Mouse (Mus musculus): ENCODE results near the gene Mptx1. TPM values are rescaled to one million over a fixed set of nuclear protein-coding genes. Genes with fewer than 3 reads are reported as not detected.
"Not testable (repeated sequence)": the region's sequence is repeated elsewhere in the genome, so short reads cannot be mapped to it uniquely, and the experiment has no call there.

Gene Mptx1
- polyA plus RNA-seq (2016; fragmentation: Nextera tagmentation; extraction: Ambion mirVana), result not detected in 2 replicates

- Histone ChIP-seq H3K4me2 (no peak within 1 kb of the TSS), H3K27ac (no peak within 1 kb of the TSS), H3K9ac (replicated peaks) (no peak within 1 kb of the TSS), H3K9me3 (no peaks in the 10 kb centered on the region), H3K4me3 (replicated peaks) (no peak within 1 kb of the TSS), H3K4me1 (replicated peaks) (no peaks in the 10 kb centered on the region), H3K36me3 (no peaks in the 10 kb centered on the region), H3K27me3 (no peaks in the 10 kb centered on the region)
- no peak for ATAC-seq (ENCODE audit: insufficient number of reproducible peaks, insufficient read depth, low FRiP score, low TSS enrichment, low read depth)
Observed at GRCm38 (mm10) chr1:174330218-174330617, at the start of gene Mptx1. Gene Mptx1 (plus strand): TSS chr1:174330518.

- Histone ChIP-seq H3K4me1 (replicated peaks) (no peaks in the 10 kb centered on the region), H3K9me3 (no peaks in the 10 kb centered on the region), H3K27me3 (no peaks in the 10 kb centered on the region), H3K4me3 (replicated peaks) (no peak overlapping the region), H3K27ac (no peak overlapping the region), H3K36me3 (no peaks in the 10 kb centered on the region), H3K9ac (replicated peaks) (no peak overlapping the region), H3K4me2 (no peak overlapping the region)
- ATAC-seq (ENCODE audit: insufficient number of reproducible peaks, insufficient read depth, low FRiP score, low TSS enrichment, low read depth), result no peak
- WGBS, result 44% methylated on average over 1 of the region's 1 CpGs
Observed at GRCm38 (mm10) chr1:174303162-174303561, 27.2 kb upstream of the Mptx1 start.

GRCm38 (mm10) chr1:174317308-174317707 is 13.0 kb upstream of the Mptx1 start:
- Histone ChIP-seq H3K4me1 (replicated peaks) (no peaks in the 10 kb centered on the region), H3K36me3 (no peaks in the 10 kb centered on the region), H3K9ac (replicated peaks) (no peak overlapping the region), H3K9me3 (no peaks in the 10 kb centered on the region), H3K4me3 (replicated peaks) (no peak overlapping the region), H3K4me2 (no peak overlapping the region), H3K27ac (no peak overlapping the region), H3K27me3 (no peaks in the 10 kb centered on the region)
- 80% methylated on average over 2 of the region's 2 CpGs for WGBS
- no peak for ATAC-seq (ENCODE audit: insufficient number of reproducible peaks, insufficient read depth, low FRiP score, low TSS enrichment, low read depth)

- H3K27me3 ChIP-seq; H3K4me3 ChIP-seq (replicated peaks); H3K4me2 ChIP-seq; H3K9me3 ChIP-seq; H3K9ac ChIP-seq (replicated peaks); H3K4me1 ChIP-seq (replicated peaks); H3K27ac ChIP-seq; H3K36me3 ChIP-seq; ATAC-seq (ENCODE audit: insufficient number of reproducible peaks, insufficient read depth, low FRiP score, low TSS enrichment, low read depth): not testable (repeated sequence)
- 65% methylated on average over 1 of the region's 1 CpGs for WGBS
Observed at GRCm38 (mm10) chr1:174353636-174354035, 23.3 kb downstream of the Mptx1 start.

GRCm38 (mm10) chr1:174354640-174355039 is 24.3 kb downstream of the Mptx1 start:
- H3K4me3 ChIP-seq (replicated peaks), result no peak overlapping the region
- H3K9ac ChIP-seq (replicated peaks), result no peak overlapping the region
- ATAC-seq (ENCODE audit: insufficient number of reproducible peaks, insufficient read depth, low FRiP score, low TSS enrichment, low read depth), result no peak
- no peak overlapping the region for H3K27ac ChIP-seq
- 76% methylated on average over 5 of the region's 5 CpGs for WGBS
- H3K9me3 ChIP-seq, result no peaks in the 10 kb centered on the region
- H3K36me3 ChIP-seq, result no peaks in the 10 kb centered on the region
- H3K4me2 ChIP-seq, result no peak overlapping the region
- no peaks in the 10 kb centered on the region for H3K4me1 ChIP-seq (replicated peaks)
- no peaks in the 10 kb centered on the region for H3K27me3 ChIP-seq

GRCm38 (mm10) chr1:174364882-174365451 is 34.6 kb downstream of the Mptx1 start, which contains the start of gene Olfr417:
Gene Olfr417 (plus strand): TSS chr1:174365122.
- Histone ChIP-seq H3K27ac (no peak within 1 kb of the TSS), H3K9ac (replicated peaks) (no peak within 1 kb of the TSS), H3K4me1 (replicated peaks) (no peaks in the 10 kb centered on the region), H3K27me3 (no peaks in the 10 kb centered on the region), H3K4me2 (no peak within 1 kb of the TSS), H3K36me3 (no peaks in the 10 kb centered on the region), H3K9me3 (no peaks in the 10 kb centered on the region), H3K4me3 (replicated peaks) (no peak within 1 kb of the TSS)
- no peak for ATAC-seq (ENCODE audit: insufficient number of reproducible peaks, insufficient read depth, low FRiP score, low TSS enrichment, low read depth)
- 65% methylated on average over 2 of the region's 2 CpGs for WGBS

GRCm38 (mm10) chr1:174373799-174374198 is 43.5 kb downstream of the Mptx1 start:
- no peaks in the 10 kb centered on the region for H3K27me3 ChIP-seq
- H3K4me1 ChIP-seq (replicated peaks), result no peaks in the 10 kb centered on the region
- no peaks in the 10 kb centered on the region for H3K9me3 ChIP-seq
- H3K27ac ChIP-seq, result no peak overlapping the region
- no peak for ATAC-seq (ENCODE audit: insufficient number of reproducible peaks, insufficient read depth, low FRiP score, low TSS enrichment, low read depth)
- WGBS, result 88% methylated on average over 3 of the region's 3 CpGs
- no peak overlapping the region for H3K9ac ChIP-seq (replicated peaks)
- no peaks in the 10 kb centered on the region for H3K36me3 ChIP-seq
- no peak overlapping the region for H3K4me3 ChIP-seq (replicated peaks)
- H3K4me2 ChIP-seq, result no peak overlapping the region

Other genes with a start within 250 kb of the Mptx1 start
- not detected in 2 replicates for gene Olfr429, start 246.2 kb upstream of the Mptx1 start, polyA plus RNA-seq (2016; fragmentation: Nextera tagmentation; extraction: Ambion mirVana)
- not detected in 2 replicates for gene Olfr427, start 233.6 kb upstream of the Mptx1 start, polyA plus RNA-seq (2016; fragmentation: Nextera tagmentation; extraction: Ambion mirVana)
- not detected in 2 replicates for gene Olfr231, start 209.4 kb upstream of the Mptx1 start, polyA plus RNA-seq (2016; fragmentation: Nextera tagmentation; extraction: Ambion mirVana)
- gene Olfr424, start 199.0 kb upstream of the Mptx1 start, polyA plus RNA-seq (2016; fragmentation: Nextera tagmentation; extraction: Ambion mirVana), result not detected in 2 replicates
- not detected in 2 replicates for gene Olfr420, start 174.9 kb upstream of the Mptx1 start, polyA plus RNA-seq (2016; fragmentation: Nextera tagmentation; extraction: Ambion mirVana)
- gene Spta1, start 157.7 kb upstream of the Mptx1 start, polyA plus RNA-seq (2016; fragmentation: Nextera tagmentation; extraction: Ambion mirVana), result 0.95 and 1.1 TPM in 2 replicates
- gene Olfr419, start 78.5 kb upstream of the Mptx1 start, polyA plus RNA-seq (2016; fragmentation: Nextera tagmentation; extraction: Ambion mirVana), result not detected in 2 replicates
- gene Olfr417, start 34.6 kb downstream of the Mptx1 start, polyA plus RNA-seq (2016; fragmentation: Nextera tagmentation; extraction: Ambion mirVana), result not detected in 2 replicates
- not detected in 2 replicates for gene Olfr248, start 60.5 kb downstream of the Mptx1 start, polyA plus RNA-seq (2016; fragmentation: Nextera tagmentation; extraction: Ambion mirVana)
- not detected in 2 replicates for gene Olfr414, start 93.5 kb downstream of the Mptx1 start, polyA plus RNA-seq (2016; fragmentation: Nextera tagmentation; extraction: Ambion mirVana)
- not detected in 2 replicates for gene Olfr220, start 111.6 kb downstream of the Mptx1 start, polyA plus RNA-seq (2016; fragmentation: Nextera tagmentation; extraction: Ambion mirVana)
- gene Fmn2, start 171.3 kb downstream of the Mptx1 start, polyA plus RNA-seq (2016; fragmentation: Nextera tagmentation; extraction: Ambion mirVana), result 1.2 and 2.6 TPM in 2 replicates

Data from limb, embryonic 12.5 days (tissue).